Mouse (Mus musculus) ES-Bruce4 (cell line): ENCODE measurements around the gene Prpf8. TPM values are rescaled to one million over a fixed set of nuclear protein-coding genes. Genes with fewer than 3 reads are reported as not detected.

Source experiments
- H3K27ac ChIP-seq: 2 replicates; pipeline ENCODE4 v1.5.1; 2012; ENCODE audit warnings: low read length, inconsistent platforms; ENCODE audit not compliant: insufficient read depth
- H3K27me3 ChIP-seq: 2 replicates; pipeline ENCODE4 v1.6.1; 2012; ENCODE audit warnings: mild to moderate bottlenecking, low read length, inconsistent platforms; ENCODE audit not compliant: control insufficient read depth, poor library complexity, insufficient read depth, severe bottlenecking
- H3K36me3 ChIP-seq: 2 replicates; pipeline ENCODE4 v1.6.1; 2012; ENCODE audit warnings: inconsistent platforms, mild to moderate bottlenecking, low read length, moderate library complexity; ENCODE audit not compliant: control insufficient read depth, poor library complexity, insufficient read depth, severe bottlenecking
- H3K4me1 ChIP-seq: one replicate; pipeline ENCODE4 v1.8.1; 2011; ENCODE audit warnings: low read length; ENCODE audit not compliant: control insufficient read depth, insufficient read depth
- H3K4me3 ChIP-seq: 2 replicates; pipeline ENCODE4 v1.5.1; 2011; ENCODE audit warnings: low read depth, mild to moderate bottlenecking, low read length
- H3K9ac ChIP-seq: 2 replicates; pipeline ENCODE4 v1.6.1; 2012; ENCODE audit warnings: low read depth, mild to moderate bottlenecking, inconsistent platforms; ENCODE audit not compliant: poor library complexity, severe bottlenecking
- H3K9me3 ChIP-seq: replicated peaks from 2 replicates; pipeline ENCODE4 v1.6.1; 2012; ENCODE audit warnings: mild to moderate bottlenecking, low read length, inconsistent platforms; ENCODE audit not compliant: control insufficient read depth, poor library complexity, insufficient read depth, severe bottlenecking
- CTCF ChIP-seq: IDR thresholded peaks from one replicate; pipeline ENCODE4 v1.8.1; 2011; ENCODE audit warnings: low read depth, low read length
- EP300 ChIP-seq: IDR thresholded peaks from 2 replicates; pipeline ENCODE4 v1.6.1; 2011; ENCODE audit warnings: low read depth, low read length; ENCODE audit not compliant: insufficient read depth
- POLR2A ChIP-seq: IDR thresholded peaks from one replicate; pipeline ENCODE4 v1.8.1; 2011; ENCODE audit warnings: low read length; ENCODE audit not compliant: insufficient read depth
- polyA plus RNA-seq: library from polyadenylated mRNA; stranded (reverse); fragments of >200 nt; gene quantifications from 2 replicates; pipeline ENCODE4 v1.2.4, GENCODE M21; 2011; ENCODE audit warnings: low read depth; ENCODE audit not compliant: missing spikeins, insufficient read depth, insufficient read length

The Prpf8 gene
- polyA plus RNA-seq = 210 and 212 TPM in 2 replicates

DNA sequence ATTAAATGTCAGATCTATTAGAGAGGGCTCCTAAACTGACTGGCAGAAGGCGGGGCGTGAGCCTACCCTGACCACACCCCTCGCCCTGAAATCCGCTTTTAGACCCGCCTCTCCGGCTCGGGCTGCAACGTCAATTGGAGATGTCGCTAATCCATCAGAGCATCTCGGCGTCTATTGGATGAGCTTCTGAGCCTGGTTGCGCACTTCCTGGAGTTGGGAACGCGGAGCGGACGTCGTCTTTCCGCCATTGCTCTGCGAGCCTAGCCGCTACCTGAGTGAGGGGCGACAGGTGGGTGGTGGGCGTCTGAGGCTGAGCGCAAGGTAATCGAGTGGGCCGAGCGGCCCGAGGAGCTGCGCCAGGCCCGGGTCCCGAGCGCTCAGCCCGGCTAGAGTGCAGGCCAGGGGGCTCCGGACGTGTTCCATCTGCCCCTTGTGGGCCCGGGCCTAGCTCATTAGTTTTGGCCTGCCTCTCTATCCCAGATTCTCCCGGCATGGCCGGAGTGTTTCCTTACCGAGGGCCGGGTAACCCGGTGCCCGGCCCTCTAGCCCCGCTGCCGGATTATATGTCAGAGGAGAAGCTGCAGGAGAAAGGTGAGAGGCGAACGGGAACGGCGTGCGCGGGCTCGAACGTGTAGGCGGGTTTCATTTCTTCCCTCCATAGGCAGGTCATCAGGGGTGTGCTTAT, at the start of gene Prpf8:
TSS of gene Prpf8 (plus strand) at position 216 of the 685 bp plus-strand sequence.
- Histone ChIP-seq H3K36me3 (peaks cover 32% of the 10 kb centered on the region), H3K27ac (no peak within 1 kb of the TSS), H3K27me3 (no peaks in the 10 kb centered on the region), H3K4me3 (peak within 1 kb of the TSS; percentile 84), H3K4me1 (no peaks in the 10 kb centered on the region), H3K9me3 (no peaks in the 10 kb centered on the region), H3K9ac (peak within 1 kb of the TSS; percentile 98)
- TF ChIP-seq POLR2A = peak; percentile 56
- 0 out of 2 replicates have a peak, but pooled peaks have one; percentile 10 for TF ChIP-seq EP300
- no peak for TF ChIP-seq CTCF

DNA sequence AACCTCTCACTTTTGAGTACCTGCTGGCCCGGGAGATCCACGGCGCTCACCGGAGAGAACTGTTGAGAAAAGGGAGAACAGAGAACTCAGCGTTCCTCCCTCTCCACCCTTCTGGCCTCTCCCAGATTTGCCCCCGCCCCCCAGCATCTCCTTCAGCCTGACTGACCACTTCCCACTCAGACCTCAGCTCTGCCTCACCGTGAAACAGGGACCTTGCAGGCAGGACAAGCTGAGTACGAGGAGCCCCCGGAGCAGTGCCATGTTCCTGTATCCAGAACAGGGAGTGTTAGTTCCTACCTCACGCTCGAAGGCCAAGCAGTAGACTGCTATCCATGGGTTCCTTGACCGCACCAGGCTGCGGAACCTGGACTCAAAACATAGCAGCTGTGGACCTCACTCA, 48.4 kb upstream of the Prpf8 start:
- Histone ChIP-seq H3K36me3 (no peaks in the 10 kb centered on the region), H3K4me3 (no peak overlapping the region), H3K27me3 (no peaks in the 10 kb centered on the region), H3K4me1 (no peaks in the 10 kb centered on the region), H3K9ac (no peak overlapping the region), H3K9me3 (no peaks in the 10 kb centered on the region), H3K27ac (no peak overlapping the region)
- TF ChIP-seq EP300 (no peak), CTCF (no peak), POLR2A (no peak)

DNA sequence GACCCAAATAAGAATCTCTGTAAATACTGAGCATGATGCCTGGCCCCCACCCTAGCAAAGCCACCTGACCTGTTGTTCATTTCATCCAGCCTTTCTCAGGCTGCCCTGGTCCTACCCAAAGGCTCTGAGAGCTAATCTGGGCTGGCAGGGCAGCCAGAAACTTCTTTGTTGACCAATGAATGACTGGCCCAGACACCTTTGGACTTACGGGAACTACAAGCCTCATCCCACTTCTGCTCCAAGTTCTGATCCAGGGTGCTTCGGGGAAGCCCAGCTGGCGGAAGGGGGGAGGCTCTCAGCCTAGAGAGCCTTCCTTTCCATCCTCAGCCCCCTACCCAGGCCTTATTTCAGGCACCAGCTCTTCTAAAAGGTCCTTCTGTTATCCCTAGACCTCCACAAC, 47.8 kb upstream of the Prpf8 start:
- H3K27me3 ChIP-seq = no peaks in the 10 kb centered on the region
- H3K27ac ChIP-seq = no peak overlapping the region
- H3K9ac ChIP-seq = no peak overlapping the region
- H3K36me3 ChIP-seq = no peaks in the 10 kb centered on the region
- TF ChIP-seq POLR2A (no peak), CTCF (no peak), EP300 (no peak)
- H3K4me1 ChIP-seq = peaks cover 1% of the 10 kb centered on the region
- H3K9me3 ChIP-seq = no peaks in the 10 kb centered on the region
- no peak overlapping the region for H3K4me3 ChIP-seq

DNA sequence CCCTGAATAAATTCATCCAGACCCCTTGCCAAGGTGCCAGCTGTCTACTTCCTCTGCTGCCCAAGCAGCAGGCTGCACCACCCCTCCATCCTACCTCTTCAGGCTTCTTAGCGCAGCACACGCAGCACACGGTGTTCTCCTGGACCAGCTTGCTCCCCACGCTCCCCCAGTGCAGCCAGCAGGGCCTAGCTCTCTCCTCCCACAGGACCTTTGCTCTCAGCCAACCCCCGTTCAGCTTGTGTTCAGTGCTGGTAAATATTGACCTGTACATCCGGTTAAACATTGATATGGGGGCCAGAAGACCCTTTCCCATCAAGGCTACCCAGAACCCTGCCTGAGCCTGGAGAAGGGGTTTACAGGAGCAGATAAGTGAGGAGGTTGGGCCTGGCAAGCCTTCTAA, 47.3 kb upstream of the Prpf8 start, which contains the start of gene Serpinf2:
TSS of gene Serpinf2 (minus strand) at position 229 of the 400 bp plus-strand sequence.
- TF ChIP-seq EP300 (no peak), CTCF (no peak), POLR2A (no peak)
- no peaks in the 10 kb centered on the region for H3K36me3 ChIP-seq
- H3K4me3 ChIP-seq = no peak within 1 kb of the TSS

DNA sequence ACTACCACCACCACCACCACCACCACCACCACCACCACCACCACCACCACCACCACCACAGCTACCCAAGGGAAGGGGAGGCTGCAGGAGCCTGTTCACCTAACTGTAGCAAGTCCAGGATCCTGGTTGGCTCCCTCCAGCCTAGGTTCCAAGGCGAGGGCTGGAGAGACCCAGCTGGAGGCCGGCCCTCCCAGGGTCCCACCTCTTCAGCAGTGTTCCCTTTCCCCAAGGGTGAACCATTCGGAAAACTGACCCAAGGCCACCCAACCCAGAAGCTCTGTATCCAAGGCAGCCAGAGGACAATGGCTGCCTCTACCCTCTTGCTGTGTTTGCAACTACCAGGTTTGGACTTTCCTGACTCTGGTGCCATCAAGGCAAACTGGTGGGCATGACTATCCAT, 46.7 kb upstream of the Prpf8 start:
- H3K4me1 ChIP-seq = peaks cover 2% of the 10 kb centered on the region

More for the DNA sequence above, 47.3 kb upstream of the Prpf8 start, which contains the start of gene Serpinf2:
- H3K9me3 ChIP-seq = no peaks in the 10 kb centered on the region
- no peaks in the 10 kb centered on the region for H3K27me3 ChIP-seq
- H3K4me1 ChIP-seq = peaks cover 2% of the 10 kb centered on the region
- no peak within 1 kb of the TSS for H3K27ac ChIP-seq
- H3K9ac ChIP-seq = no peak within 1 kb of the TSS

DNA sequence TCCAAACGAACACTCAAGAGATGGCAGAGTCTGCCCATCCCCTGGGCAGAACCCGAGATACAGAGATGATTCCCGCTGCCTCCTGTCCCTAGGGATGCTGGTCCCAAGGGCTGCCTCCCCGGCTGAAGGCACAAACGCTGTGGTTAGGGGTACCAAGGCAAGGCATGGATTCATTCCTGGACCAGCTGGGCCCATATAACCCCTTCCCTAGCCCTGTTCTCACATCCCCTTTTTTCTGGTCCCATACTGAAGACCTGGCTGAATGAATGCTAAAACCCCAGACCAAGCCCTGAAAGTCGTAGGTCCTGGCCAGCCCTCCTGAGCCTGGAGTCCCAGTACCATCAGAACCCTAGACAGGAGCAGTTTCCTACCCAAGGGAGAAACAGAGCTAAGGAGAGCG, 45.6 kb upstream of the Prpf8 start:
- TF ChIP-seq POLR2A (no peak), EP300 (no peak)
- H3K9me3 ChIP-seq = no peaks in the 10 kb centered on the region

More for the DNA sequence above, 46.7 kb upstream of the Prpf8 start:
- no peak overlapping the region for H3K9ac ChIP-seq
- no peaks in the 10 kb centered on the region for H3K36me3 ChIP-seq
- no peak overlapping the region for H3K4me3 ChIP-seq
- no peaks in the 10 kb centered on the region for H3K27me3 ChIP-seq
- no peak overlapping the region for H3K27ac ChIP-seq
- TF ChIP-seq POLR2A = no peak
- TF ChIP-seq CTCF = no peak
- no peak for TF ChIP-seq EP300
- H3K9me3 ChIP-seq = no peaks in the 10 kb centered on the region

More for the DNA sequence above, 45.6 kb upstream of the Prpf8 start:
- peaks cover 2% of the 10 kb centered on the region for H3K4me1 ChIP-seq
- H3K27me3 ChIP-seq = no peaks in the 10 kb centered on the region
- H3K36me3 ChIP-seq = no peaks in the 10 kb centered on the region
- no peak overlapping the region for H3K27ac ChIP-seq
- no peak overlapping the region for H3K4me3 ChIP-seq
- no peak overlapping the region for H3K9ac ChIP-seq
